ENCODE assay signal across 12 mouse cellular contexts in the genomic region with DNA sequence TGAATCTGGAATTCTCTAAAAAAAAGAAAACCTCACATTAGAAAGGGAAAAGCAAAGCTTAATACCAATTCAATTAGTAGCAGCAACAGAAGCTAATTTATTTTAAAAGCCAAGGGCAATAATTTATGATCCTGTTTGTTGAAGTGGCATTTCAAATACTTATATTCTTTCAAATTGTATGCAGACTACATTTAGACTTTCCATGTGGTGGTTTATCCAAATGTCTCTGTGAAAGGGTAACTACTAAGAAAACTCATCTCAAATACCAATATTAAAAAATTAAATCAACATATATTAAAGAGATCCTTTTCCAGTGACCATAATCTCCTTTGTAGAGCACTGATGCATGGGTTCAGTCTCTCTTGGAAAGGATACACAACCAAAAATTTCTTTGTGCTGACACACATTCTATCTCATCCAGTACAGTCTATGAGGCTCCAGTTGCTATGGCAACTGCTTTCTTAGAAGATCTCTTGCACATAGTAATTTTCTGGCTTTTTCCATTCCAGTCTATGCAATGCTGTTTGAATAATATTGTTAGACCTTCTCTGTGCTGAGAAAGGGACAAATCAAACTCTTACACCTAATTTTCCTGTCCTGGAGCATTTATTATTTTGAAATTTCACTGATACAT.
DNase-seq lines count a peak whose midpoint lies in the region.
"Had no signal": no experiment of that assay in that cellular context is flagged by ENCODE, and none has a peak within 500 bp of the region (broad histone marks: within the 10 kb centered on the region; RNA-seq: fewer than 3 reads in every experiment).

No protein-coding gene starts in this region.

- peak; percentile 58 to 77 for DNase-seq in frontal cortex, adult 2 months (ENCODE audit: extremely low spot score in 1 of 2, low spot score in 1 of 2)
- no peak for DNase-seq in frontal cortex, postnatal 25 days (ENCODE audit: low spot score in 2 of 2)
- peak; percentile 35 to 77 for DNase-seq in right cerebral cortex, postnatal 10 days (ENCODE audit: low spot score in 2 of 2)
- DNase-seq in right cerebral cortex, postnatal 4 days, result no peak
- peak; percentile 67 for DNase-seq in layer of hippocampus, adult 9-11 months
- DNase-seq in embryo, embryonic 10 days (ENCODE audit: low spot score), result no peak
- no peak for DNase-seq in B cell, adult 2 months
- DNase-seq in embryo, embryonic 11 days, result no peak
- DNase-seq: adrenal gland, adult 2 months; cerebellum, adult 11-12 months; kidney, postnatal 25 days; lung, postnatal 36 days had no signal

Comparison
In these comparisons a context has a peak if more than half of its experiments do, and no peak if none do; other contexts are left out.
1. DNase-seq: peak in frontal cortex, adult 2 months (2 of 2), right cerebral cortex, postnatal 10 days (2 of 2) and layer of hippocampus, adult 9-11 months (single experiment); none in frontal cortex, postnatal 25 days (0 of 2), right cerebral cortex, postnatal 4 days (single experiment), embryo, embryonic 10 days (single experiment), B cell, adult 2 months (0 of 2) and embryo, embryonic 11 days (single experiment).